Mouse (Mus musculus) granulocyte monocyte progenitor cell, adult 5-6 weeks (primary cell): ENCODE results near the gene Vmn1r183. TPM values are rescaled to one million over a fixed set of nuclear protein-coding genes. Genes with fewer than 3 reads are reported as not detected.
"Not testable (repeated sequence)": the region's sequence is repeated elsewhere in the genome, so short reads cannot be mapped to it uniquely, and the experiment has no call there.

Source experiments
- ATAC-seq: replicated peaks from 2 replicates; pipeline ENCODE4 v1.8.0; 2016; ENCODE audit warnings: mild to moderate bottlenecking, moderate TSS enrichment, inconsistent platforms; ENCODE audit not compliant: poor library complexity, severe bottlenecking
- total RNA-seq, 2 experiments: library from RNA; stranded (forward) in 1 of 2; stranded (reverse) in 1 of 2; fragments of 200-712, 200-1000 nt in 1 of 2; fragments of >200 nt in 1 of 2; fragmentation: Nextera tagmentation in 1 of 2; gene quantifications; 2 replicates each; pipeline ENCODE4 v1.2.3; 2014 to 2017

Gene Vmn1r183
- not detected in 2 replicates for total RNA-seq (2014; fragmentation: Nextera tagmentation)
- not detected in 2 replicates for total RNA-seq (2017)

GRCm38 (mm10) chr7:24052660-24053304 is at the start of gene Vmn1r183:
TSS of gene Vmn1r183 (plus strand) at chr7:24053254.
- ATAC-seq: no peak

DNA sequence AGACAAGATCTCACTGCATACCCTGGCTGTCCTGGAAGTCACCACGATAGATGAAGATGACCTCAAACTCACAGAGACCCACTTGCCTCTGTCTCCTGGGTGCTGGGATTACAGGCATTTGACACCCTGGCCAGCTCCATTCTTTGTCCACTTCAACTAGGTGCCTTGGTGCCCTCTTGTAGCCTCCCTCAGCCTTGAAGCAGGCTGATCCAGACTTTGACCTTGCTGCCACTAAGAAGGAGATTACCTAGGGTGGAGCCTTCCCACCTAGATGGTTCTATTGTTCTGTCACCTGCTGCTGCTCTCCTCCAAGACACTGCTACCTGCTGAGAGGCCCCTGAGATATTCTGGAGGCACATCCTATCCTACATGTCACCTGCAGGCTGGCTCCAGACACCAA is 21.4 kb downstream of the Vmn1r183 start:
- not testable (repeated sequence) for ATAC-seq

DNA sequence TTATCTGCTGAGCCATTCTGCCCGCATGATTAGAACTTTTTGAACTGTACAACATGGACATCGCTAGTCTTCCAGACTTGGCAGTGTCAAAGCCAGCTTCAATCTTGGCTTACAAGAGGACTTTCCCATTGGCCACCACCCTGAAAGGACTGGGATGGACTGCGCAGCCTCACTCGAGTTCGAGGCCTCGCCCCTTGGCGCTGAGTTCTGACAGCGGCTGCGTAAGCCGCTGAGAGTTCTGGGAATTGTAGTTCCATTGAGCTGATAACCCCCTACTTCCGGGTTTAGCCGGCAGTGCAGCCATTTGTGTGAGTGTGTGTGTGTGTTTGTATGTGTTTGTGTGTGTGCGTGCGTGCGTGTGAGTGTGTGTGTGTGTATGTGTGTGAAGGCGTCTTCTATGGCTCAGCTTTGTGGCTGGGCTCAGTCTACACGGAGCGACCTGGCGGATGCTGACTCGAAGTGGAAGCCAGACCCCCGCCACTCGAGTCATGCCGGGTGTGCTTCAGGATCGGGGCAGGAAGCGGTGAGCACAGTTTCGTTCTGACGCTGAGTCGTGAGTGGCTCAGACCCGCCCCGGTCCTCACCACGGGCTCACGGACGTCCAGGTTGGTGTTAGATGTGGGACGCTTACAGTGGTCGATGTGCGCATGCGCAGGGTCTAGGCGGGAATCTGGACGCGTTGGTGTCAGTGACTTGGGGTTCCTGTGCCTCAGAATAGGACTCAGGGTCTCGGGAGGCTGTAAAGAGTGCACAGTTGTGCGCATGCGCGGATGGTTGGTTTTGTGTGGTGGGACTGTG is 28.8 kb downstream of the Vmn1r183 start, which contains the start of gene Zfp180:
Gene Zfp180, plus strand, starts transcription at position 291 of the 798 bp plus-strand sequence.
- ATAC-seq: peak; percentile 89

GRCm38 (mm10) chr7:24082457-24083235 is 29.6 kb downstream of the Vmn1r183 start:
- ATAC-seq: peak; percentile 12

GRCm38 (mm10) chr7:24086871-24087270 is 33.8 kb downstream of the Vmn1r183 start:
- ATAC-seq: no peak

DNA sequence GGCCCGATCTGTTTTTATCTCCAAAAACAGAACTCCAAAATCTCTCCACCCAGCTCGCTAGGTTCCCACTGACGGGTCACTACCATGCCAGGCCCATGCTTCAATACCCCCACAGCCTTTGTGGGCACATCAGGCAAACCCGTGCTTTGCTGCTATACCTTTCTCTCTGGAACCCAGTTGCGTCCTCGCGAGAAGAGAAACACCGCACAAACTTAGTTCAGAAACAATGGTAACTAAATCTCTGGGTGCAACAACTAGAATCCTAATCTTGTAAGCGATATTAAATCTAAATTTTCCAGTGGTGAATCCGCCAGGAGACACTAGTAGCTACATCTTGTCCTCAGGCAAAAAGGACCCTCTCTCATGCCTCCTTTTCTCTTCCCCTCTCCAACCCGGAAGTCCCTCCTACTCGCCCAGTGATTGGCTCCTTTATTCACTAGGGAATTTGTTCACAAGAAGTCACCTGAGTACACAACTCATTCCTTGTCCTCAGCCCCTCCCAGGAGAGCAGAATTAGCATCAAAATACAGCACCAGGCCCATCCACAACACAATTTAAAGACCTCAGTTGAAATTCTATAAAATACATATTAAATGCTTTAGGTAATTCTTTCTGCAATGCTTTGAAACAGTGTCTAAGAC is 34.6 kb downstream of the Vmn1r183 start:
- no peak for ATAC-seq

DNA sequence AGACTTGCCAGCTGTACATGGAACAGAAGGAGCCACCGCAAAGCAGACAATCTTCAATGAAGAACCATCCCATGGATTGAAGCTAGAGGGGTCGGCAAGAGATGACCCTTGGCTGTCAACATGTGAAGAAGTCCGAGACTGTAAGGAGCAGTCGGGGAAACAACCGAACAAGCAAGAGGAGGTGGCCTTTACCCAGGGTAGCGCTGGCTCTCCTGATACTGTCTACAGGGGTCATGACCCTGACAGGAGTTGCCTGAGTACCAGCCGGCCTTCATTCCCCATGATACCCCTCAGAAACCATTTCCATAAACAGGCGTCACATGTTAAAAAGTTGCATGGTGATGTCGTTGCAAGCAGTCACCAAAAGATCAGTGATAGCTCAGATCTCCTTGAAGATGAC is 51.3 kb downstream of the Vmn1r183 start:
- ATAC-seq: no peak

- ATAC-seq: no peak
These were observed 52.2 kb downstream of the Vmn1r183 start for GRCm38 (mm10) chr7:24105144-24105703.

DNA sequence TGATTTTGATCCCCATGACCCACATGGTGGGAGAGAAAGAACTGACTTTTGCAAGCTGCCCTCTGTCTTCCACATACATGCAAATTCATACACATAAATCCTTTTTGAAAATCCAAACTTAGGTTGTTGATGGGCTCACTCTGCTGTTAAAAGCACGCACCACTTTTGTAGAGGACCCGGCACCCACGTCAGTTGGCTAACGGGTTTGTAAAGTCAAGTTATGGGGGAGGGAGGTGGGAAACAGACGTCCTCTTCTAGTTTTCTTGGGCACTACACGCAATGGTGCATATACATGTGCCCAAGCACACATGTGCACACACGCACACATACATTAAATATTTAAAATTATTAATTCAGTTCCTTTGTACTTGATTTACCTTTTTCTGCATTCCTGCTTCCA is 57.8 kb downstream of the Vmn1r183 start:
- ATAC-seq: no peak

GRCm38 (mm10) chr7:24111772-24112155 is 58.7 kb downstream of the Vmn1r183 start:
- no peak for ATAC-seq

- peak; percentile 48 for ATAC-seq
These were observed 59.3 kb downstream of the Vmn1r183 start, which contains the start of gene Zfp112 for GRCm38 (mm10) chr7:24112156-24112856. TSS of gene Zfp112 (plus strand) at chr7:24112314.

GRCm38 (mm10) chr7:24113001-24113400 is 59.9 kb downstream of the Vmn1r183 start:
- ATAC-seq: peak; percentile 68

Other genes starting within 250 kb of the Vmn1r183 start
- gene Vmn1r175, start 242.6 kb upstream of the Vmn1r183 start, total RNA-seq (2014; fragmentation: Nextera tagmentation): not detected in 2 replicates
- gene Vmn1r175, start 242.6 kb upstream of the Vmn1r183 start, total RNA-seq (2017): not detected in 2 replicates
- not detected in 2 replicates for gene Vmn1r176, start 215.9 kb upstream of the Vmn1r183 start, total RNA-seq (2014; fragmentation: Nextera tagmentation)
- not detected in 2 replicates for gene Vmn1r176, start 215.9 kb upstream of the Vmn1r183 start, total RNA-seq (2017)
- gene Vmn1r177, start 186.8 kb upstream of the Vmn1r183 start, total RNA-seq (2014; fragmentation: Nextera tagmentation): not detected in 2 replicates
- gene Vmn1r177, start 186.8 kb upstream of the Vmn1r183 start, total RNA-seq (2017): not detected in 2 replicates
- not detected in 2 replicates for gene Vmn1r178, start 161.2 kb upstream of the Vmn1r183 start, total RNA-seq (2014; fragmentation: Nextera tagmentation)
- not detected in 2 replicates for gene Vmn1r178, start 161.2 kb upstream of the Vmn1r183 start, total RNA-seq (2017)
- not detected in 2 replicates for gene Vmn1r179, start 126.3 kb upstream of the Vmn1r183 start, total RNA-seq (2014; fragmentation: Nextera tagmentation)
- not detected in 2 replicates for gene Vmn1r179, start 126.3 kb upstream of the Vmn1r183 start, total RNA-seq (2017)
- not detected in 2 replicates for gene Vmn1r180, start 102.6 kb upstream of the Vmn1r183 start, total RNA-seq (2014; fragmentation: Nextera tagmentation)
- gene Vmn1r180, start 102.6 kb upstream of the Vmn1r183 start, total RNA-seq (2017): not detected in 2 replicates
- gene Vmn1r181, start 78.6 kb upstream of the Vmn1r183 start, total RNA-seq (2014; fragmentation: Nextera tagmentation): not detected in 2 replicates
- gene Vmn1r181, start 78.6 kb upstream of the Vmn1r183 start, total RNA-seq (2017): not detected in 2 replicates
- not detected in 2 replicates for gene V1rd19, start 51.6 kb upstream of the Vmn1r183 start, total RNA-seq (2014; fragmentation: Nextera tagmentation)
- gene V1rd19, start 51.6 kb upstream of the Vmn1r183 start, total RNA-seq (2017): not detected in 2 replicates
- 16.5 and 20.9 TPM in 2 replicates for gene Zfp180, start 28.7 kb downstream of the Vmn1r183 start, total RNA-seq (2014; fragmentation: Nextera tagmentation)
- gene Zfp180, start 28.7 kb downstream of the Vmn1r183 start, total RNA-seq (2017): 13.9 and 25.8 TPM in 2 replicates
- gene Zfp112, start 59.1 kb downstream of the Vmn1r183 start, total RNA-seq (2014; fragmentation: Nextera tagmentation): 1.1 and 1.9 TPM in 2 replicates
- 0.22 and 0.57 TPM in 2 replicates for gene Zfp112, start 59.1 kb downstream of the Vmn1r183 start, total RNA-seq (2017)
- 8.6 and 10.4 TPM in 2 replicates for gene Zfp235, start 80.9 kb downstream of the Vmn1r183 start, total RNA-seq (2014; fragmentation: Nextera tagmentation)
- gene Zfp235, start 80.9 kb downstream of the Vmn1r183 start, total RNA-seq (2017): 8.9 and 9.6 TPM in 2 replicates
- gene Zfp114, start 121.8 kb downstream of the Vmn1r183 start, total RNA-seq (2014; fragmentation: Nextera tagmentation): 0.62 and 2.0 TPM in 2 replicates
- gene Zfp114, start 121.8 kb downstream of the Vmn1r183 start, total RNA-seq (2017): 2.4 and 3.5 TPM in 2 replicates
- 18.1 and 19.8 TPM in 2 replicates for gene Zfp111, start 158.2 kb downstream of the Vmn1r183 start, total RNA-seq (2014; fragmentation: Nextera tagmentation)
- gene Zfp111, start 158.2 kb downstream of the Vmn1r183 start, total RNA-seq (2017): 18.8 and 21.2 TPM in 2 replicates
- 3.3 and 7.0 TPM in 2 replicates for gene Zfp109, start 184.3 kb downstream of the Vmn1r183 start, total RNA-seq (2014; fragmentation: Nextera tagmentation)
- gene Zfp109, start 184.3 kb downstream of the Vmn1r183 start, total RNA-seq (2017): 8.7 and 9.0 TPM in 2 replicates
- gene Zfp108, start 201.5 kb downstream of the Vmn1r183 start, total RNA-seq (2014; fragmentation: Nextera tagmentation): 1.5 and 3.1 TPM in 2 replicates
- gene Zfp108, start 201.5 kb downstream of the Vmn1r183 start, total RNA-seq (2017): 2.6 and 3.3 TPM in 2 replicates
- gene Zfp93, start 217.2 kb downstream of the Vmn1r183 start, total RNA-seq (2014; fragmentation: Nextera tagmentation): 1.3 and 3.9 TPM in 2 replicates
- 1.1 and 3.0 TPM in 2 replicates for gene Zfp93, start 217.2 kb downstream of the Vmn1r183 start, total RNA-seq (2017)
- gene Zfp61, start 248.0 kb downstream of the Vmn1r183 start, total RNA-seq (2014; fragmentation: Nextera tagmentation): 16.5 and 16.8 TPM in 2 replicates
- 16.7 and 27.7 TPM in 2 replicates for gene Zfp61, start 248.0 kb downstream of the Vmn1r183 start, total RNA-seq (2017)